Mouse (Mus musculus): Measurements from ENCODE around the gene Ercc2. TPM values are rescaled to one million over a fixed set of nuclear protein-coding genes. Genes with fewer than 3 reads are reported as not detected.

Ercc2 gene
- total RNA-seq, 1 experiment from 2014 or later = 32.4 TPM

- no peak for ATAC-seq (replicated peaks; ENCODE audit: insufficient number of reproducible peaks, low FRiP score, low TSS enrichment, poor library complexity, severe bottlenecking)
Observed at GRCm38 (mm10) chr7:19429726-19430125, 47.9 kb downstream of the Ercc2 start.

GRCm38 (mm10) chr7:19430402-19430801 lies 48.6 kb downstream of the Ercc2 start:
- no peak for ATAC-seq (replicated peaks; ENCODE audit: insufficient number of reproducible peaks, low FRiP score, low TSS enrichment, poor library complexity, severe bottlenecking)

- ATAC-seq (replicated peaks; ENCODE audit: insufficient number of reproducible peaks, low FRiP score, low TSS enrichment, poor library complexity, severe bottlenecking) = no peak
Observed at GRCm38 (mm10) chr7:19432475-19432874, 50.7 kb downstream of the Ercc2 start.

GRCm38 (mm10) chr7:19436276-19436675 lies 54.5 kb downstream of the Ercc2 start:
- ATAC-seq (replicated peaks; ENCODE audit: insufficient number of reproducible peaks, low FRiP score, low TSS enrichment, poor library complexity, severe bottlenecking) = no peak

GRCm38 (mm10) chr7:19437048-19437447 lies 55.2 kb downstream of the Ercc2 start:
- ATAC-seq (replicated peaks; ENCODE audit: insufficient number of reproducible peaks, low FRiP score, low TSS enrichment, poor library complexity, severe bottlenecking) = no peak

GRCm38 (mm10) chr7:19441448-19442091 lies 59.8 kb downstream of the Ercc2 start:
- ATAC-seq (replicated peaks; ENCODE audit: insufficient number of reproducible peaks, low FRiP score, low TSS enrichment, poor library complexity, severe bottlenecking) = no peak

- peak; percentile 77 for ATAC-seq (replicated peaks; ENCODE audit: insufficient number of reproducible peaks, low FRiP score, low TSS enrichment, poor library complexity, severe bottlenecking)
Observed at GRCm38 (mm10) chr7:19443344-19443743, 61.5 kb downstream of the Ercc2 start.

- ATAC-seq (replicated peaks; ENCODE audit: insufficient number of reproducible peaks, low FRiP score, low TSS enrichment, poor library complexity, severe bottlenecking) = no peak
Observed at GRCm38 (mm10) chr7:19444801-19445200, 63.0 kb downstream of the Ercc2 start.

Other genes starting within 250 kb of the Ercc2 start
- 2.4 to 4.9 TPM (median 3.9 TPM) in 3 replicates for gene Qpctl, start 232.7 kb upstream of the Ercc2 start, total RNA-seq (2017)
- gene Snrpd2, start 232.3 kb upstream of the Ercc2 start, total RNA-seq (2017) = 27.7 to 42.9 TPM (median 30.8 TPM) in 3 replicates
- gene Gipr, start 215.9 kb upstream of the Ercc2 start, total RNA-seq (2017) = not detected in 3 replicates
- gene Eml2, start 205.6 kb upstream of the Ercc2 start, total RNA-seq (2017) = 9.4 to 12.2 TPM (median 9.9 TPM) in 3 replicates
- 0.19 to 0.32 TPM in 2 of 3 replicates, not detected in the other for gene Gpr4, start 169.5 kb upstream of the Ercc2 start, total RNA-seq (2017)
- gene Opa3, start 153.7 kb upstream of the Ercc2 start, total RNA-seq (2017) = 11.5 to 32.0 TPM (median 14.7 TPM) in 3 replicates
- gene Vasp, start 110.2 kb upstream of the Ercc2 start, total RNA-seq (2017) = 230 to 263 TPM (median 254 TPM) in 3 replicates
- 1.9 TPM in 1 of 3 replicates, not detected in the others for gene Ppm1n, start 101.9 kb upstream of the Ercc2 start, total RNA-seq (2017)
- gene Rtn2, start 99.4 kb upstream of the Ercc2 start, total RNA-seq (2017) = not detected in 3 replicates
- 30.9 to 43.8 TPM (median 36.9 TPM) in 3 replicates for gene Fosb, start 72.0 kb upstream of the Ercc2 start, total RNA-seq (2017)
- 15.0 to 19.8 TPM (median 18.0 TPM) in 3 replicates for gene Ercc1, start 37.2 kb upstream of the Ercc2 start, total RNA-seq (2017)
- 6.9 to 8.9 TPM (median 7.2 TPM) in 3 replicates for gene Cd3eap, start 22.5 kb upstream of the Ercc2 start, total RNA-seq (2017)
- not detected in 3 replicates for gene Ppp1r13l, start 22.3 kb upstream of the Ercc2 start, total RNA-seq (2017)
- gene Klc3, start 22.1 kb downstream of the Ercc2 start, total RNA-seq (2017) = 1.6 TPM in 2 of 3 replicates, not detected in the other
- gene Ckm, start 22.8 kb downstream of the Ercc2 start, total RNA-seq (2017) = not detected in 3 replicates
- gene Mark4, start 76.8 kb downstream of the Ercc2 start, total RNA-seq (2017) = 9.0 to 21.1 TPM (median 9.6 TPM) in 3 replicates
- 0.11 to 1.4 TPM (median 0.49 TPM) in 3 replicates for gene Exoc3l2, start 81.3 kb downstream of the Ercc2 start, total RNA-seq (2017)
- gene Bloc1s3, start 126.4 kb downstream of the Ercc2 start, total RNA-seq (2017) = 3.5 to 4.4 TPM (median 4.0 TPM) in 3 replicates
- 19.9 to 35.2 TPM (median 23.4 TPM) in 3 replicates for gene Trappc6a, start 126.4 kb downstream of the Ercc2 start, total RNA-seq (2017)
- not detected in 3 replicates for gene Nkpd1, start 135.8 kb downstream of the Ercc2 start, total RNA-seq (2017)
- 8.9 to 26.0 TPM (median 18.8 TPM) in 3 replicates for gene Ppp1r37, start 181.1 kb downstream of the Ercc2 start, total RNA-seq (2017)
- gene Zfp296, start 195.3 kb downstream of the Ercc2 start, total RNA-seq (2017) = 4.2 to 8.9 TPM (median 5.1 TPM) in 3 replicates
- gene Gemin7, start 195.6 kb downstream of the Ercc2 start, total RNA-seq (2017) = 52.9 to 68.5 TPM (median 62.3 TPM) in 3 replicates
- 43.4 to 59.5 TPM (median 53.5 TPM) in 3 replicates for gene Clasrp, start 222.5 kb downstream of the Ercc2 start, total RNA-seq (2017)
- 26.3 to 29.9 TPM (median 27.3 TPM) in 3 replicates for gene Relb, start 247.4 kb downstream of the Ercc2 start, total RNA-seq (2017)